Mouse (Mus musculus) embryo, embryonic 9.5 days (tissue): ENCODE measurements around the gene Dhx30.

Experiments
- DNase-seq: peaks from one replicate; pipeline ENCODE4 v3.0.0-alpha.2; 2017; ENCODE audit errors: extremely low spot score

The Dhx30 gene

DNA sequence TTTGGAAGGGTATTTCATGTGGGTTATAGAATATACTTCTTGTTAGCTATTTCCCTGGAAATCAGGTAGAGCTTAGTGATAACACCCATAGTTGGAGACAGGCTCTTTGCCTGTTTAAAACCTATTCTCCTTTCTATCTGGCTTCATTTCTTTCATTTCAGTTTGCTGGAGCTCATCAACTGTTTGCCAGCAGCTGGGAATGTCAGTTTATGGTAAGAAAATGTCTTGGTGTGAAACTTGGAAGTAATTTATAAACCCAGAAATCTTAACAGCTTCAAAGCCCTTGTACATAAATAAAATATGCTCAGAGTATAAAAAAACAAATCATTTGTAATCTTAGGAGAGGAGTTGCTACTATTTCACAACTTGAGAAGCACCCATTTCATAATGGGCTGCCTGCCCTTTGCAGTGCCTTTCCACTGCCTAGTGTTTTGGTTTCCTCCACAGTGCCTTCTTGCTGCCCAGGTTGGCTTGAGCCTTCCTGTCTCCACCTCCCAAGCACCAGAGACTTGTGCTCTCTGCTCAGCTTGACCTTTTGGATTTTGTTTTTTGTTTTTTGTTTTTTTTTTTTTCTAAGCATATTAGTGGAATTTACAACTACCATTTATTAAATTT, 71.8 kb downstream of the Dhx30 start:
- no peak for DNase-seq

DNA sequence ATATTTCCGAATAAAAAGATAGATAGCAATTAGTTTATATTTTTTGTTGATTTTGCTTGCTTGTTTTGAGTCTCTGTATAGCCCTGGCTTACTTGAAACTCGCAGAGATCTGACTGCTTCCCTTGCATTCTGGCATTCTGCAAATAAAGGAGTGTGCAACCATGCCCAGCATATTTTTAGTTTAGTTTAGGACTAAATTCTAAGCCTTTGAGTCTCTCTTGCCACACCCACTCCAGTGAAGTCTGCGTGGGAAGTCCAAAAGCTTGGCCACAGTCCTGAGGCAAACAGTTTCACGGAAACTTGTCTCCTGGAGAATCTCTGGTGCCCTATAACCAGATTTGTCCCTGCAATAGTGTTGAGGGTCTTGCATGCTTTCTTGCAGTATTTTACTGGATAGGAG, 73.3 kb downstream of the Dhx30 start:
- no peak for DNase-seq

DNA sequence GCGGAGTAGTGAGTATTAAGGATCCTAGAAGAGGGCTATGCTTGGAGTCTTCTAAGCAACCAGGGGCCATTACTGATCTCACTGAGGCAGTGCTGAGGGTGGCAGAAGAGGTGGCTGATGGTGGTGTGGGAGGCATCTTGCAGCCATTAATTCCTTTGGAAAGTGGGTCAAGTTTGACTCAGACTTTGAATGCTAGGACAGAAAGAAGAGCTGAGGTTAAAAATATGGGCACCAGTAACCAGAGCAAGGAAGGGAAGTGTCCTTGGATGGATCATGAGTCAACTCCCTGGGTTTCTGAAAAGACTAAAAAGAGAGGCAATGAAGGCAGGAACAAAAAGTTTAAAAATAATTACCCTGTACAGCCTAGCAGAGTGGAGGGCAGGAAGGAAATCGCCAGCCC, 79.1 kb downstream of the Dhx30 start:
- no peak for DNase-seq

DNA sequence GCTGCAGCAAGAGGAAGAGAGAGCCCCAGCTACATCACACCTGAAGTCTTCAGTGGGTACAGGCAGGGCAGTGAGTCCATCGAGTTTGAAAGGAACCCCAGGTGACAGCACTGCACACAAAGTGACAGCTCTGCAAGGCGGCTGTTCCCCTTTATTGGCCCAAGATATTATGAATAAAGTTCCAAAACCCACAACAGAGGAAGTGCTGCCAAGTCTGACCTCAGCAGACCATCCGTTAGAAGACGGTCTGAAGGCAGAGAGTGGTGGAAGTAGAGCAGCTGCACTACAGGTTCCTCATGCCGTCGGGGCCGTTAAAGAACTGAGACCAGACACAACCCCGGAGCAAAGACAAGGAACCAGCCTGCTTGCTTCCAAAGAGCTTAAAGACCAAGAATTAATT, 79.7 kb downstream of the Dhx30 start:
- no peak for DNase-seq

DNA sequence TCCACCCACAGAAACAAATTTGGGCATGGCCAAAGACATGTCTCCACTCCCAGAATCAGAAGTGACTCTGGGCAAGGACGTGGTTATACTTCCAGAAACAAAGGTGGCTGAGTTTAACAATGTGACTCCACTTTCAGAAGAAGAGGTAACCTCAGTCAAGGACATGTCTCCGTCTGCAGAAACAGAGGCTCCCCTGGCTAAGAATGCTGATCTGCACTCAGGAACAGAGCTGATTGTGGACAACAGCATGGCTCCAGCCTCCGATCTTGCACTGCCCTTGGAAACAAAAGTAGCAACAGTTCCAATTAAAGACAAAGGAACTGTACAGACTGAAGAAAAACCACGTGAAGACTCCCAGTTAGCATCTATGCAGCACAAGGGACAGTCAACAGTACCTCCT, 82.5 kb downstream of the Dhx30 start:
- DNase-seq: no peak
